ENCODE assay signal across 7 mouse cellular contexts in genomic region chr7:69490566-69491466, GRCm38 (mm10).
DNase-seq lines count a peak whose midpoint lies in the region; ATAC-seq and TF ChIP-seq lines count a peak whose summit lies in the region.

No protein-coding gene starts in this region.

- no peak overlapping the region for H3K27ac ChIP-seq in gastrocnemius, adult 2 months
- peak overlapping the region; percentile 25; the same call in 1 of the 2 replicates for H3K27ac ChIP-seq in midbrain, embryonic 13.5 days
- H3K27ac ChIP-seq in stomach, embryonic 15.5 days, result no peak overlapping the region

- 35% methylated on average over 16 of the region's 16 CpGs for WGBS in midbrain, embryonic 13.5 days
- 22% methylated on average over 16 of the region's 16 CpGs for WGBS in stomach, embryonic 15.5 days

- peaks cover 27% of the 10 kb centered on the region for H3K27me3 ChIP-seq in midbrain, embryonic 13.5 days
- H3K27me3 ChIP-seq in stomach, embryonic 15.5 days (replicated peaks), result no peaks in the 10 kb centered on the region

- H3K4me2 ChIP-seq in midbrain, embryonic 13.5 days (replicated peaks), result 0 out of 2 replicates have a peak overlapping the region, but pooled peaks have one; percentile 15
- H3K4me2 ChIP-seq in stomach, embryonic 15.5 days, result peak overlapping the region; percentile 35

- DNase-seq in adrenal gland, postnatal 10 days, result peak; percentile 86
- DNase-seq in gastrocnemius, adult 2 months, result peak; percentile 58
- peak; percentile 82 for DNase-seq in kidney, adult 18-20 months
- DNase-seq in left cerebral cortex, postnatal 36 days (ENCODE audit: low spot score in 2 of 2), result peak; percentile 45 to 67

- ATAC-seq in common myeloid progenitor, adult 5-6 weeks (replicated peaks; ENCODE audit: low read depth, poor library complexity, severe bottlenecking), result peak; percentile 83
- ATAC-seq in midbrain, embryonic 13.5 days, result peak; percentile 93
- peak; percentile 83; the same call in 1 of the 2 replicates for ATAC-seq in stomach, embryonic 15.5 days (ENCODE audit: insufficient read depth, low FRiP score, low read depth)

- H3K4me1 ChIP-seq in midbrain, embryonic 13.5 days (replicated peaks), result peaks cover 4% of the 10 kb centered on the region; the same call in 1 of the 2 replicates
- no peaks in the 10 kb centered on the region for H3K4me1 ChIP-seq in stomach, embryonic 15.5 days

- peak; percentile 87 for TF ChIP-seq CTCF in gastrocnemius, adult 2 months (IDR thresholded peaks at IDR 0.05)

- H3K36me3 ChIP-seq in midbrain, embryonic 13.5 days, result no peaks in the 10 kb centered on the region
- no peaks in the 10 kb centered on the region for H3K36me3 ChIP-seq in stomach, embryonic 15.5 days

- intact Hi-C loops in gastrocnemius, adult 2 months (cut with DNase I), result loop anchor here (2.0 kb wide), 1 partner anchor 1922 kb away; no protein-coding TSS in a partner anchor
- intact Hi-C loops in left cerebral cortex, postnatal 36 days (cut with DNase I), result loop anchor here (2.0 to 10.0 kb wide), 3 partner anchors 516 to 1922 kb away; no protein-coding TSS in a partner anchor

- H3K9me3 ChIP-seq in midbrain, embryonic 13.5 days, result no peaks in the 10 kb centered on the region
- no peaks in the 10 kb centered on the region for H3K9me3 ChIP-seq in stomach, embryonic 15.5 days

- H3K9ac ChIP-seq in midbrain, embryonic 13.5 days (replicated peaks), result no peak overlapping the region
- H3K9ac ChIP-seq in stomach, embryonic 15.5 days, result no peak overlapping the region

- H3K4me3 ChIP-seq in gastrocnemius, adult 2 months, result no peak overlapping the region
- no peak overlapping the region for H3K4me3 ChIP-seq in midbrain, embryonic 13.5 days (replicated peaks)
- no peak overlapping the region for H3K4me3 ChIP-seq in stomach, embryonic 15.5 days (replicated peaks)
